Mouse (Mus musculus) cerebral cortex, adult 2 months (tissue): Measurements from ENCODE around the gene Gm28557.

Experiments
- WGBS: fragments of 180-500 bp; shearing (Covaris S2); methylation state at CpG from one replicate; pipeline ENCODE4 v1.1.7; 2018; 5-methylcytosine and 5-hydroxymethylcytosine counted together

The Gm28557 gene

GRCm38 (mm10) chr13:67108194-67108820 lies at the start of gene Gm28557:
Gene Gm28557, minus strand, starts transcription at chr13:67108604.
- WGBS = under 1% methylated on average over 17 of the region's 17 CpGs

- under 1% methylated on average over 18 of the region's 18 CpGs for WGBS
These were observed 19.8 kb upstream of the Gm28557 start for GRCm38 (mm10) chr13:67128038-67128721.

- 78% methylated on average over 10 of the region's 10 CpGs for WGBS
These were observed 19.1 kb upstream of the Gm28557 start for GRCm38 (mm10) chr13:67127507-67127906.

GRCm38 (mm10) chr13:67124460-67124859 lies 16.1 kb upstream of the Gm28557 start:
- WGBS = 96% methylated on average over 1 of the region's 1 CpGs

GRCm38 (mm10) chr13:67121360-67121759 lies 13.0 kb upstream of the Gm28557 start, which contains the start of gene Zfp759:
Gene Zfp759, plus strand, starts transcription at chr13:67121660.

GRCm38 (mm10) chr13:67116163-67116562 lies 7.8 kb upstream of the Gm28557 start, which contains the start of gene Rslcan18:
Gene Rslcan18, minus strand, starts transcription at chr13:67116263.
- WGBS = 93% methylated on average over 8 of the region's 8 CpGs

- 91% methylated on average over 2 of the region's 2 CpGs for WGBS
These were observed 4.9 kb upstream of the Gm28557 start for GRCm38 (mm10) chr13:67113287-67113686.

- 86% methylated on average over 12 of the region's 12 CpGs for WGBS
These were observed 3.7 kb upstream of the Gm28557 start for GRCm38 (mm10) chr13:67112096-67112495.

- 2% methylated on average over 9 of the region's 9 CpGs for WGBS
These were observed 410 bp upstream of the Gm28557 start for GRCm38 (mm10) chr13:67108821-67109206.

GRCm38 (mm10) chr13:67107681-67108080 lies 723 bp downstream of the Gm28557 start:
- 52% methylated on average over 9 of the region's 9 CpGs for WGBS

- 93% methylated on average over 10 of the region's 10 CpGs for WGBS
These were observed 10.5 kb downstream of the Gm28557 start, which contains the start of gene Zfp708 for GRCm38 (mm10) chr13:67097876-67098275. Gene Zfp708, minus strand, starts transcription at chr13:67097976.

GRCm38 (mm10) chr13:67090154-67090553 lies 18.2 kb downstream of the Gm28557 start:
- WGBS = 85% methylated on average over 1 of the region's 1 CpGs

GRCm38 (mm10) chr13:67081946-67082345 lies 26.5 kb downstream of the Gm28557 start:
- WGBS = 81% methylated on average over 1 of the region's 1 CpGs

GRCm38 (mm10) chr13:67081142-67081713 lies 27.2 kb downstream of the Gm28557 start:
- WGBS = under 1% methylated on average over 24 of the region's 24 CpGs

- 99% methylated on average over 2 of the region's 2 CpGs for WGBS
These were observed 31.2 kb downstream of the Gm28557 start for GRCm38 (mm10) chr13:67077244-67077643.

- 95% methylated on average over 2 of the region's 2 CpGs for WGBS
These were observed 35.6 kb downstream of the Gm28557 start for GRCm38 (mm10) chr13:67072786-67073185.

GRCm38 (mm10) chr13:67065386-67065785 lies 43.0 kb downstream of the Gm28557 start:
- 90% methylated on average over 8 of the region's 8 CpGs for WGBS

GRCm38 (mm10) chr13:67062427-67062826 lies 46.0 kb downstream of the Gm28557 start:
- WGBS = 67% methylated on average over 7 of the region's 7 CpGs

GRCm38 (mm10) chr13:67060786-67061358 lies 47.5 kb downstream of the Gm28557 start, which contains the start of gene Zfp712:
Gene Zfp712, minus strand, starts transcription at chr13:67061170.
- WGBS = under 1% methylated on average over 27 of the region's 27 CpGs

- 4% methylated on average over 12 of the region's 12 CpGs for WGBS
These were observed 48.1 kb downstream of the Gm28557 start for GRCm38 (mm10) chr13:67060161-67060785.
